In genomic region chr7:75287237-75287636, GRCm38 (mm10) we compare ENCODE assay signal across 33 mouse cellular contexts. TPM values are rescaled to one million over a fixed set of nuclear protein-coding genes. Genes with fewer than 3 reads are reported as not detected.
A peak's percentile ranks its signal among the peaks of the same experiment; 100 is the strongest.
DNase-seq lines count a peak whose midpoint lies in the region; TF ChIP-seq lines count a peak whose summit lies in the region.
"Had no signal": no experiment of that assay in that cellular context is flagged by ENCODE, and none has a peak within 500 bp of the region (broad histone marks: within the 10 kb centered on the region; RNA-seq: fewer than 3 reads in every experiment).

No protein-coding gene starts in this region.

- intact Hi-C loops in left cerebral cortex, adult 2 months (cut with DNase I), result loop anchor here (1.0 to 2.0 kb wide), 2 partner anchors 15 to 16 kb away; no protein-coding TSS in a partner anchor
- intact Hi-C loops in left cerebral cortex, postnatal 25 days (cut with DNase I), result loop anchor here (1.0 kb wide), 1 partner anchor 15 kb away; no protein-coding TSS in a partner anchor

- H3K4me3 ChIP-seq in left cerebral cortex, adult 2 months, result no peak overlapping the region
- H3K4me3 ChIP-seq: embryonic facial prominence, embryonic 10.5 days; embryonic facial prominence, embryonic 15.5 days; forebrain, embryonic 12.5 days; heart, embryonic 10.5 days; hindbrain, embryonic 13.5 days; liver, embryonic 12.5 days; megakaryocyte, embryonic 14.5 days; midbrain, embryonic 12.5 days; myocyte; neural tube, embryonic 12.5 days had no signal

- TF ChIP-seq CTCF in left cerebral cortex, adult 2 months (IDR thresholded peaks at IDR 0.05), result no peak

- DNase-seq in frontal cortex, adult 2 months (ENCODE audit: extremely low spot score in 1 of 2, low spot score in 1 of 2), result peak; percentile 73 to 79
- DNase-seq in frontal cortex, postnatal 14 days (ENCODE audit: low spot score in 2 of 2), result no peak
- peak in 1 of 2 experiments; percentile 49 for DNase-seq in left cerebral cortex, adult 2 months (ENCODE audit: extremely low spot score in 1 of 2, low spot score in 2 of 2)
- DNase-seq in left cerebral cortex, adult 11 months (ENCODE audit: low spot score), result no peak
- peak; percentile 85 for DNase-seq in brain, adult 2 months (ENCODE audit: low read depth, low spot score)
- peak; percentile 56 to 88 for DNase-seq in left cerebral cortex, postnatal 25 days (ENCODE audit: low spot score in 2 of 2)
- no peak for DNase-seq in adrenal gland, adult (ENCODE audit: inconsistent age in 2 of 2, low spot score in 1 of 2)
- no peak for DNase-seq in adrenal gland, adult 2 months
- DNase-seq: adrenal gland, adult 8-10 months; cerebellum, adult 11 months; cerebellum, postnatal 10 days; gastrocnemius, postnatal 10 days; heart, postnatal 4 days; kidney, adult 8-10 months; kidney, postnatal 4 days; lung, adult 18-20 months; lung, postnatal 4 days; thymus, adult 2 months; thymus, postnatal 36 days had no signal

- peak overlapping the region; percentile 78 for H3K27ac ChIP-seq in left cerebral cortex, adult 2 months
- H3K27ac ChIP-seq: embryonic facial prominence, embryonic 10.5 days; embryonic facial prominence, embryonic 15.5 days; forebrain, embryonic 12.5 days; heart, embryonic 10.5 days; hindbrain, embryonic 13.5 days; kidney, postnatal 0 days; liver, embryonic 12.5 days; midbrain, embryonic 12.5 days; neural tube, embryonic 12.5 days; stomach, postnatal 0 days had no signal

RNA-seq across cellular contexts. Expression of gene Sv2b, which starts 21.8 kb away (rescaled TPM):
- polyA plus RNA-seq in frontal cortex, adult 2 months (2012; rRNA removed), result 110 and 139 TPM in 2 replicates
- 100 to 1,000 TPM; 348 to 386 TPM for total RNA-seq in left cerebral cortex, adult 2 months (2021)
- total RNA-seq in left cerebral cortex, postnatal 25 days (2021), result 100 to 1,000 TPM; 358 to 398 TPM
- total RNA-seq in adrenal gland, adult 2 months (2021), result under 1 TPM; 0.17 to 0.21 TPM
- 0.02 and 0.03 TPM in 2 replicates for polyA plus RNA-seq in adrenal gland, adult 2 months (2012; rRNA removed)
- total RNA-seq: granulocyte monocyte progenitor cell, adult 5-6 weeks had no signal
- polyA plus RNA-seq: CD4-positive, CD25-positive, alpha-beta regulatory T cell, adult 4 months had no signal

Comparison
In these comparisons a context has a peak if more than half of its experiments do, and no peak if none do; other contexts are left out.
1. DNase-seq: peak in frontal cortex, adult 2 months (2 of 2), brain, adult 2 months (single experiment) and left cerebral cortex, postnatal 25 days (2 of 2); none in frontal cortex, postnatal 14 days (0 of 2), left cerebral cortex, adult 11 months (single experiment), adrenal gland, adult (0 of 2) and adrenal gland, adult 2 months (single experiment).
2. RNA of gene Sv2b, which starts 21.8 kb away (total RNA-seq): 358 to 398 TPM in left cerebral cortex, postnatal 25 days and 348 to 386 TPM in left cerebral cortex, adult 2 months; 0.17 to 0.21 TPM in adrenal gland, adult 2 months; every median in the first group is over 100 times any median in the second.